Mouse (Mus musculus): ENCODE results near the gene Speer4f1. TPM values are rescaled to one million over a fixed set of nuclear protein-coding genes. Genes with fewer than 3 reads are reported as not detected.
"Not testable (repeated sequence)": the region's sequence is repeated elsewhere in the genome, so short reads cannot be mapped to it uniquely, and the experiment has no call there.

Speer4f1 gene
- polyA plus RNA-seq, 1 experiment: not detected

GRCm38 (mm10) chr5:17456671-17457070 lies 19.2 kb upstream of the Speer4f1 start:
- Histone ChIP-seq H3K4me3 (ENCODE audit: insufficient read depth, low read depth, low read length) (no peak overlapping the region), H3K27me3 (replicated peaks; ENCODE audit: control insufficient read depth, insufficient read depth, low read length) (no peaks in the 10 kb centered on the region), H3K36me3 (ENCODE audit: control insufficient read depth, insufficient read depth, low read length) (no peaks in the 10 kb centered on the region), H3K27ac (ENCODE audit: insufficient read depth, low read depth, low read length) (no peak overlapping the region), H3K4me1 (ENCODE audit: control insufficient read depth, insufficient read depth, low read length) (no peaks in the 10 kb centered on the region)
- 49% methylated on average over 3 of the region's 3 CpGs for WGBS
- no peak for DNase-seq
- TF ChIP-seq CTCF (conservative IDR thresholded peaks at IDR 0.05; ENCODE audit: insufficient read depth, insufficient read length, low read depth, low read length): no peak
- no peak for TF ChIP-seq POLR2A (IDR thresholded peaks at IDR 0.05; ENCODE audit: low read depth, low read length)

- not testable (repeated sequence) for H3K27ac ChIP-seq (ENCODE audit: insufficient read depth, low read depth, low read length); DNase-seq; H3K27me3 ChIP-seq (replicated peaks; ENCODE audit: control insufficient read depth, insufficient read depth, low read length); H3K4me1 ChIP-seq (ENCODE audit: control insufficient read depth, insufficient read depth, low read length); H3K4me3 ChIP-seq (ENCODE audit: insufficient read depth, low read depth, low read length); H3K36me3 ChIP-seq (ENCODE audit: control insufficient read depth, insufficient read depth, low read length)
- WGBS: 65% methylated on average over 4 of the region's 4 CpGs
Observed at GRCm38 (mm10) chr5:17468120-17468519, 7.8 kb upstream of the Speer4f1 start.

- Histone ChIP-seq H3K36me3 (ENCODE audit: control insufficient read depth, insufficient read depth, low read length) (no peaks in the 10 kb centered on the region), H3K27me3 (replicated peaks; ENCODE audit: control insufficient read depth, insufficient read depth, low read length) (no peaks in the 10 kb centered on the region), H3K27ac (ENCODE audit: insufficient read depth, low read depth, low read length) (no peak overlapping the region), H3K4me1 (ENCODE audit: control insufficient read depth, insufficient read depth, low read length) (no peaks in the 10 kb centered on the region), H3K4me3 (ENCODE audit: insufficient read depth, low read depth, low read length) (no peak overlapping the region)
- 68% methylated on average over 1 of the region's 1 CpGs for WGBS
- TF ChIP-seq CTCF (conservative IDR thresholded peaks at IDR 0.05; ENCODE audit: insufficient read depth, insufficient read length, low read depth, low read length): no peak
- TF ChIP-seq POLR2A (IDR thresholded peaks at IDR 0.05; ENCODE audit: low read depth, low read length): no peak
- no peak for DNase-seq
Observed at GRCm38 (mm10) chr5:17476476-17476875, 578 bp downstream of the Speer4f1 start.

GRCm38 (mm10) chr5:17489894-17490293 lies 14.0 kb downstream of the Speer4f1 start:
- Histone ChIP-seq H3K4me1 (ENCODE audit: control insufficient read depth, insufficient read depth, low read length) (no peaks in the 10 kb centered on the region), H3K27me3 (replicated peaks; ENCODE audit: control insufficient read depth, insufficient read depth, low read length) (no peaks in the 10 kb centered on the region), H3K36me3 (ENCODE audit: control insufficient read depth, insufficient read depth, low read length) (no peaks in the 10 kb centered on the region), H3K27ac (ENCODE audit: insufficient read depth, low read depth, low read length) (no peak overlapping the region), H3K4me3 (ENCODE audit: insufficient read depth, low read depth, low read length) (no peak overlapping the region)
- DNase-seq: no peak
- whole genome bisulfite sequencing: 76% methylated on average over 1 of the region's 1 CpGs
- TF ChIP-seq CTCF (conservative IDR thresholded peaks at IDR 0.05; ENCODE audit: insufficient read depth, insufficient read length, low read depth, low read length) (no peak), POLR2A (IDR thresholded peaks at IDR 0.05; ENCODE audit: low read depth, low read length) (no peak)

GRCm38 (mm10) chr5:17495616-17496015 lies 19.7 kb downstream of the Speer4f1 start:
- H3K36me3 ChIP-seq (ENCODE audit: control insufficient read depth, insufficient read depth, low read length): no peaks in the 10 kb centered on the region
- WGBS: 80% methylated on average over 2 of the region's 2 CpGs
- DNase-seq: no peak
- TF ChIP-seq POLR2A (IDR thresholded peaks at IDR 0.05; ENCODE audit: low read depth, low read length): no peak
- no peak for TF ChIP-seq CTCF (conservative IDR thresholded peaks at IDR 0.05; ENCODE audit: insufficient read depth, insufficient read length, low read depth, low read length)
- H3K4me3 ChIP-seq (ENCODE audit: insufficient read depth, low read depth, low read length): no peak overlapping the region
- H3K4me1 ChIP-seq (ENCODE audit: control insufficient read depth, insufficient read depth, low read length): no peaks in the 10 kb centered on the region
- H3K27me3 ChIP-seq (replicated peaks; ENCODE audit: control insufficient read depth, insufficient read depth, low read length): no peaks in the 10 kb centered on the region
- no peak overlapping the region for H3K27ac ChIP-seq (ENCODE audit: insufficient read depth, low read depth, low read length)

GRCm38 (mm10) chr5:17496650-17497049 lies 20.8 kb downstream of the Speer4f1 start:
- WGBS: 87% methylated on average over 5 of the region's 5 CpGs
- Histone ChIP-seq H3K4me1 (ENCODE audit: control insufficient read depth, insufficient read depth, low read length) (no peaks in the 10 kb centered on the region), H3K27ac (ENCODE audit: insufficient read depth, low read depth, low read length) (no peak overlapping the region), H3K4me3 (ENCODE audit: insufficient read depth, low read depth, low read length) (no peak overlapping the region), H3K27me3 (replicated peaks; ENCODE audit: control insufficient read depth, insufficient read depth, low read length) (no peaks in the 10 kb centered on the region), H3K36me3 (ENCODE audit: control insufficient read depth, insufficient read depth, low read length) (no peaks in the 10 kb centered on the region)
- DNase-seq: no peak
- TF ChIP-seq POLR2A (IDR thresholded peaks at IDR 0.05; ENCODE audit: low read depth, low read length) (no peak), CTCF (conservative IDR thresholded peaks at IDR 0.05; ENCODE audit: insufficient read depth, insufficient read length, low read depth, low read length) (no peak)

GRCm38 (mm10) chr5:17499873-17500329 lies 24.0 kb downstream of the Speer4f1 start:
- no peak overlapping the region for H3K27ac ChIP-seq (ENCODE audit: insufficient read depth, low read depth, low read length)
- DNase-seq: no peak
- no peak overlapping the region for H3K4me3 ChIP-seq (ENCODE audit: insufficient read depth, low read depth, low read length)
- H3K4me1 ChIP-seq (ENCODE audit: control insufficient read depth, insufficient read depth, low read length): no peaks in the 10 kb centered on the region
- no peaks in the 10 kb centered on the region for H3K27me3 ChIP-seq (replicated peaks; ENCODE audit: control insufficient read depth, insufficient read depth, low read length)
- TF ChIP-seq CTCF (conservative IDR thresholded peaks at IDR 0.05; ENCODE audit: insufficient read depth, insufficient read length, low read depth, low read length): no peak
- no peak for TF ChIP-seq POLR2A (IDR thresholded peaks at IDR 0.05; ENCODE audit: low read depth, low read length)
- H3K36me3 ChIP-seq (ENCODE audit: control insufficient read depth, insufficient read depth, low read length): no peaks in the 10 kb centered on the region
- WGBS: 93% methylated on average over 1 of the region's 1 CpGs

- no peak for DNase-seq
- WGBS: 59% methylated on average over 1 of the region's 1 CpGs
- TF ChIP-seq CTCF (conservative IDR thresholded peaks at IDR 0.05; ENCODE audit: insufficient read depth, insufficient read length, low read depth, low read length) (no peak), POLR2A (IDR thresholded peaks at IDR 0.05; ENCODE audit: low read depth, low read length) (no peak)
Observed at GRCm38 (mm10) chr5:17500866-17501265, 25.0 kb downstream of the Speer4f1 start.

More at GRCm38 (mm10) chr5:17500866-17501265, 25.0 kb downstream of the Speer4f1 start:
- H3K27ac ChIP-seq (ENCODE audit: insufficient read depth, low read depth, low read length): no peak overlapping the region
- no peaks in the 10 kb centered on the region for H3K4me1 ChIP-seq (ENCODE audit: control insufficient read depth, insufficient read depth, low read length)
- no peaks in the 10 kb centered on the region for H3K27me3 ChIP-seq (replicated peaks; ENCODE audit: control insufficient read depth, insufficient read depth, low read length)
- H3K36me3 ChIP-seq (ENCODE audit: control insufficient read depth, insufficient read depth, low read length): no peaks in the 10 kb centered on the region
- no peak overlapping the region for H3K4me3 ChIP-seq (ENCODE audit: insufficient read depth, low read depth, low read length)

Data from kidney, adult 2 months (tissue).